Mouse (Mus musculus) C2C12 (cell line): ENCODE measurements around the gene Ifnar2.

Source experiments
- CEBPB ChIP-seq: IDR thresholded peaks from one replicate; pipeline ENCODE4 v1.6.1; 2011; ENCODE audit warnings: low read depth, mild to moderate bottlenecking, control low read depth, moderate library complexity
- CTCF ChIP-seq: IDR thresholded peaks from one replicate; pipeline ENCODE4 v1.5.1; 2011; ENCODE audit not compliant: control insufficient read depth, insufficient read depth, insufficient read length
- FOSL1 ChIP-seq: IDR thresholded peaks from one replicate; pipeline ENCODE4 v1.8.0; 2011; ENCODE audit warnings: mild to moderate bottlenecking, low read length; ENCODE audit not compliant: poor library complexity, insufficient read depth, severe bottlenecking
- MAX ChIP-seq: IDR thresholded peaks from one replicate; pipeline ENCODE4 v1.6.1; 2011; ENCODE audit warnings: mild to moderate bottlenecking, control low read depth
- MYOD1 ChIP-seq: IDR thresholded peaks from one replicate; pipeline ENCODE4 v1.6.1; 2011; ENCODE audit warnings: low read depth; ENCODE audit not compliant: control insufficient read depth, insufficient read length
- USF1 ChIP-seq: IDR thresholded peaks from one replicate; pipeline ENCODE4 v1.6.1; 2011; ENCODE audit warnings: low read depth, mild to moderate bottlenecking, control low read depth, moderate library complexity

GRCm38 (mm10) chr16:91444847-91445246 is 72.3 kb downstream of the Ifnar2 start:
- no peak for TF ChIP-seq CEBPB
- TF ChIP-seq CTCF, result no peak
- TF ChIP-seq USF1, result no peak
- TF ChIP-seq FOSL1, result no peak
- no peak for TF ChIP-seq MAX
- no peak for TF ChIP-seq MYOD1
